Mouse (Mus musculus): ENCODE data around the gene Diras1.
A peak's percentile ranks its signal among the peaks of the same experiment; 100 is the strongest.
"Not testable (repeated sequence)": the region's sequence is repeated elsewhere in the genome, so short reads cannot be mapped to it uniquely, and the experiment has no call there.

The Diras1 gene

DNA sequence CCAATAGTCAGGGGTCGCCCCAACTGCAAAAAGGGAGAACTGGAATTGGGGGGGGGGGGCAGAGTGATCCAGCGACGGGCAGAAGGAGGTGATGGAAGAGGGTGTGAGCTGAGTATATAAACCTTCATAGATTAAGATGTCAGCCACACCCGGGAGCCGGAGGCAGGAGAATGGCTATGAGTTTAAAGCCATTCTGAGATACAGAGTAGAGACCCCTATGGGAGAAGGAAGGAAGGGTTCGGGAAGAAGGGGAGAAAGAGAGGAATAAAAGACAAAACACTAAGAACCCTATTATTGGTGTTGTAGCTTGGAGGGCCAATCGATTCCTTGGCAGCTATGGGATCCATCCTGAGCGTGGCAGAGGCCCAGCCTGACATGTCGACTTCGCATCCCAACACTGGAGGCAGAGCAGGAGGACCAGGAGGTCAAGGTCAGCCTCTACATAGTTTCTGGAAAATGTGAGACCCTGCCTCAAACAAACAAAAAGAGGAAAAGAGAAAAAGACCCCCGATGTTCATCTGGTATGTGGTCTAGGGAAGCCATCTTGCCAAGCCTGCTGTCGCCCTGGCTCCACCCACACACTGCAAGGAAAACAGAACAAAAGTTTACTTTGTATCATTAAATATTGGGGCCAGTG is at the start of gene Diras1:
Diras1 (minus strand) TSS at position 24 of the 637 bp plus-strand sequence.
- DNase-seq (ENCODE audit: low spot score in 2 of 2) = no peak

- no peak for DNase-seq (ENCODE audit: low spot score in 2 of 2)
These were observed 48.0 kb upstream of the Diras1 start for GRCm38 (mm10) chr10:81073464-81073863.

GRCm38 (mm10) chr10:81072290-81072689 is 46.8 kb upstream of the Diras1 start:
- no peak for DNase-seq (ENCODE audit: low spot score in 2 of 2)

DNA sequence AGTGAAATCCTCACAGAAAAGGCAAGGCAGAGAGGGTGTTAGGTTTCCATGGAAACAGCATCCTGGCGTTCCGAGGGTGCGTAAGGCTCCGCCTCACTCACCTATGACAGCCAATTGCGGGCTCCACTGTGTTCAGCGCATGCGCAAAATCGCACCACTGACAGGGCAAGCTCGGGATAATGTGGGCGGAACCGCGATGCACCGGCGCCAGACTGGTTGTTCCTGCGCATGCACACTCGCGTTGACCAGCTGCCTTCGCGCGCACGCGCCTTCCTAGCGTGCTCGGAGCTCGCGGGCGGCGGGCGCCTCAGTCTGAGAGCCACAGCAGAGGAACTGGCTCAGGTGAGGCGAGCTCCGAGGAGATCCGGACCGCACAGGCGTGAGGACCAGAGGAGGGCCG is 44.4 kb upstream of the Diras1 start, which contains the start of gene Thop1:
Thop1 (plus strand) TSS at position 200 of the 400 bp plus-strand sequence.
- peak; percentile 99 for DNase-seq (ENCODE audit: low spot score in 2 of 2)

GRCm38 (mm10) chr10:81068706-81069105 is 43.2 kb upstream of the Diras1 start:
- DNase-seq (ENCODE audit: low spot score in 2 of 2) = no peak

DNA sequence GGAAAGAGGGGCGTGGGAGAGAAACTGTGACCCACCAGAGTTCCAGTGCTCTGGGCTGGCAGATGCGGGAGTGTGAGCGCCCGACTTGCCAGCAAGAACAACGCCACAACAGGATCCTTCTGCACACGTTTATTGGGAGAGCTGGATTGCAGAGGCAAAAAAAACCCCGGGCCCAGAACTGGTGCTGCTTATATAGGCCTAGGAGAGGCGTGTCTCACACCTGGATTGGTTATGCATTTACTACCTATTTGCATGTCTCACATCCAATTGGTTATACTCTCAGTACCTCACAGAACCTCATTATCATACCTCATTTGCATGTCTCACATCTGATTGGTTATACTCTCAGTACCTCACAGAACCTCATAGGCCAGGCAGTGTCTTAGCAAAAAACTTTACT is 39.1 kb upstream of the Diras1 start:
- not testable (repeated sequence) for DNase-seq (ENCODE audit: low spot score in 2 of 2)

- no peak for DNase-seq (ENCODE audit: low spot score in 2 of 2)
These were observed 37.2 kb upstream of the Diras1 start for GRCm38 (mm10) chr10:81062710-81063109.

GRCm38 (mm10) chr10:81059603-81060543 is 34.4 kb upstream of the Diras1 start, which contains the start of gene Sgta:
TSS of gene Sgta (minus strand) at chr10:81060181.
- DNase-seq (ENCODE audit: low spot score in 2 of 2) = peak; percentile 100

DNA sequence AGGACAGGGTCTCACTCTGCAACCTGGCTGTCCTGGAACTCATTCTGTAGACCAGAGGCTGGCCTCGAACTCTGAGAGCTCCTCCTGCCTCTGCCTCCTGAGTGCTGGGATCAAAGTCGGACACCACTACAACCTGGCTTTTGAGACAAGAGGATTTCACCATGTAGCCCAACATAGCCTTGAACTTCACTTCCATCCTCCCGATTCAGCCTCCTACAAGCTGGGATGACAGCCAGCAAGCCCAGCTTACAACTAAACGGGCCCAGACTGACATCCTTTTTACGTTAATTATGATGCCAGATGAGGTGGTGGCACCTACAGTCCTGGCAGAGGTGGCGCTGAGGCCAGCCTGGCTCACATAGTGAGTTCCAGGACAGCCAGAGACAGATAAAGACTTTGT is 33.4 kb upstream of the Diras1 start:
- no peak for DNase-seq (ENCODE audit: low spot score in 2 of 2)

- DNase-seq (ENCODE audit: low spot score in 2 of 2) = no peak
These were observed 32.1 kb upstream of the Diras1 start for GRCm38 (mm10) chr10:81057406-81058130.

DNA sequence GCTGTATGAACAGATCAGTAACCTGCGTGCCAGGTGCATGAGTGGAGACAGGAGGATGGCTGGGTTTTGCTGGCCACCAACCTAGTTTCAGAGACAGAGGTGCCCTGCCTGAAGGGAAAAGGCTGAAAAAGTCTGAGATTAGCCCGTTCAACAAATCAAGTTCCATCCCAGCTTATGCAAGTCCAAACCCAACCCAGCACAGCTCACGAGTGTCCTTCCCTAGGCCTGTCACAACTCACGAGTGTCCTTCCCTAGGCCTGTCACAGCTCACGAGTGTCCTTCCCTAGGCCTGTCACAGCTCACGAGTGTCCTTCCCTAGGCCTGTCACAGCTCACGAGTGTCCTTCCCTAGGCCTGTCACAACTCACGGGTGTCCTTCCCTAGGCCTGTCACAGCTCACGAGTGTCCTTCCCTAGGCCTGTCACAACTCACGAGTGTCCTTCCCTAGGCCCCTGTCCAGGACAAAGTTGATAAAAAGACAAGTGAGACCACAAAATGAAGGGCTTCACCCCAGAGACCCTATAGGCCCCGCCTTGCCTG is 30.4 kb upstream of the Diras1 start:
- DNase-seq (ENCODE audit: low spot score in 2 of 2) = not testable (repeated sequence)

GRCm38 (mm10) chr10:81055169-81055568 is 29.7 kb upstream of the Diras1 start:
- no peak for DNase-seq (ENCODE audit: low spot score in 2 of 2)

DNA sequence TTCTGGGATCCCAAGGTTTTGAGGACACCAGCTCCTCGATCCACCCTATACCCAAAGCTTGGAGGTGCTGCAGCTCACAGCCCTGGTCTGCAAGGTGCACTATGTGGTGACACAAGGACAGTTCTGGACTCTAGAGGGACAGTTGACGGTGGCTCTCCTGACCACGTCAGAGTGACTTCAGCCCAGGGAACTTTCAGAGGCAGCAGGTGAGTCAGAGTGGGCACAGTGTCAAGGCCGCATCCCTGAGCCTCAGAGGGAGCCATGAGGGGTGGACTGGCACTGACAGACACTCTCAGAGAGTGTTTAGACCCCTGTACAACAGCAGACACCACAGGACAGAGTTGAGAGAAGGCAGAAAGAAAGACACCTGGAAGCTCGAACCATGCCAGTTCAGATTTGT is 27.1 kb upstream of the Diras1 start:
- DNase-seq (ENCODE audit: low spot score in 2 of 2) = no peak

GRCm38 (mm10) chr10:81051133-81051532 is 25.7 kb upstream of the Diras1 start:
- DNase-seq (ENCODE audit: low spot score in 2 of 2) = no peak

- DNase-seq (ENCODE audit: low spot score in 2 of 2) = no peak
These were observed 25.2 kb upstream of the Diras1 start for GRCm38 (mm10) chr10:81050645-81051044.

- DNase-seq (ENCODE audit: low spot score in 2 of 2) = not testable (repeated sequence)
These were observed 19.8 kb upstream of the Diras1 start for GRCm38 (mm10) chr10:81045246-81045645.

GRCm38 (mm10) chr10:81041458-81042175 is 16.2 kb upstream of the Diras1 start:
- DNase-seq (ENCODE audit: low spot score in 2 of 2) = peak in 1 of 2 experiments; percentile 78

DNA sequence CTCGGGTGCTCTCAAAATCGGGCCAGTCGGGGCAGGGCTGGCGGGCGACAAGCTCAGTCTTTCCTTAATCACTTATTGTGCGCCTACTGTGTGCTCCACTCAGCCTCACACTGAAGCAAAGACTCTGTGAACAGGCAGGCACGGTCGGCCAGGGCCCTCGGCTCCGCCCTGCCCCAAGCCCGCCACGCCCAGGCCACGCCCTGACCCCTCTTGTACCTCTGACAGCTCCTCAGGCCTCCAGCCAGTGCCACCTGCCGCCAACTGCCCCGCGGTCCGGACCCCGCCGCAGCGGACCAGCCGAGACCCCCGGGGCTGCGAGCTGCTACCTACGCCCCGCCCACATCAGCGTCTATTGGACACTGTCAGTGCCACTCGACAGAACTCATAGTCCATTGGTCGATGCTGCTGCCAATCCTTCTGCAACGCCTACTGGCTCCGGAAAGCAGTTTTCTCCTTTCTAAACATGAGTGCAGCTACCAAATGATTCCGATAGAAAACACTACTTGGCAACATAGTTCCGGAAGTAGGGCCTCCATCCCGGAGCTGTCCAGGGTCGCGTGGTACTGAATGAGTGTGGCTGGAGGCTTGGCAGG is 11.6 kb upstream of the Diras1 start, which contains the start of gene Slc39a3:
Slc39a3 (minus strand) TSS at position 439 of the 593 bp plus-strand sequence.
- DNase-seq (ENCODE audit: low spot score in 2 of 2) = peak; percentile 99 to 100

GRCm38 (mm10) chr10:81036251-81036650 is 10.8 kb upstream of the Diras1 start:
- DNase-seq (ENCODE audit: low spot score in 2 of 2) = no peak

DNA sequence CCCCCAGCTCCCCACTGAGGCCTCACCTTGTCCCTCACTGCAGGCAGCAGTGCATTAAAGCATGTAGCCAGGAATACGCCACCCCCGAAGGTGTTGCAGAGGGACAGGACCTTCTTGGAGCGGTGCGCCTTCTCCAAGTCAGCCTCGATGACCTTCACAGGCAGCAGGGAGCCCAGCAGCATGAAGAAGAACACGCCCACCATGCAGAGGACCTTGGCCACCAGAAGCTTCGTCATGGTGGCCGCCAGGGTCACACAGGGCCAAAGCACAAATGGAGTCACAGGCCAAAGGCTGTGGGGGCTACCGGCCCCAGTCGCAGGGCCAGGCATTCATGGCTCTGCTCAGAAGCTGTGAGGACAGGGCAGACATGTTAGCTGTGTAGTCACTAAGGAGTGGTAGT is 8.1 kb upstream of the Diras1 start:
- no peak for DNase-seq (ENCODE audit: low spot score in 2 of 2)

GRCm38 (mm10) chr10:81029031-81029430 is 3.6 kb upstream of the Diras1 start:
- no peak for DNase-seq (ENCODE audit: low spot score in 2 of 2)
